Mouse (Mus musculus) CD8-positive naive resting alpha-beta T cell, adult 57 days (primary cell): ENCODE results near the gene Gngt2. TPM values are rescaled to one million over a fixed set of nuclear protein-coding genes. Genes with fewer than 3 reads are reported as not detected.

ENCODE experiments used
- total RNA-seq: library from RNA; stranded (reverse); gene quantifications from one replicate; pipeline ENCODE4 v1.2.4, GENCODE M21; 2023

The Gngt2 gene
- 19.6 TPM for total RNA-seq

GRCm38 (mm10) chr11:95837059-95837458 lies at the start of gene Gngt2:
Gene Gngt2 (plus strand): TSS chr11:95837216.

GRCm38 (mm10) chr11:95824071-95824876 lies 12.7 kb upstream of the Gngt2 start, which contains the start of gene Phospho1:
Gene Phospho1 (plus strand): TSS chr11:95824499.

GRCm38 (mm10) chr11:95842074-95842681 lies 5.2 kb downstream of the Gngt2 start, which contains the start of gene Abi3:
Gene Abi3 (minus strand): TSS chr11:95842476.

Other genes with a start within 250 kb of the Gngt2 start
- gene Ngfr, start 249.5 kb upstream of the Gngt2 start, total RNA-seq = 0.24 TPM
- gene Phb, start 170.3 kb upstream of the Gngt2 start, total RNA-seq = 57.4 TPM
- gene Zfp652, start 124.5 kb upstream of the Gngt2 start, total RNA-seq = 74.0 TPM
- 2.8 TPM for gene B130006D01Rik, start 113.6 kb upstream of the Gngt2 start, total RNA-seq
- 2.0 TPM for gene Phospho1, start 12.7 kb upstream of the Gngt2 start, total RNA-seq
- 38.1 TPM for gene Abi3, start 5.3 kb downstream of the Gngt2 start, total RNA-seq
- gene B4galnt2, start 77.7 kb downstream of the Gngt2 start, total RNA-seq = not detected
- gene Igf2bp1, start 168.7 kb downstream of the Gngt2 start, total RNA-seq = not detected
- gene Gip, start 187.3 kb downstream of the Gngt2 start, total RNA-seq = not detected
- 47.8 TPM for gene Snf8, start 197.7 kb downstream of the Gngt2 start, total RNA-seq
- gene Ube2z, start 228.2 kb downstream of the Gngt2 start, total RNA-seq = 37.9 TPM
- gene Atp5g1, start 238.5 kb downstream of the Gngt2 start, total RNA-seq = 107 TPM